Mouse (Mus musculus) neural tube, embryonic 14.5 days (tissue): ENCODE results near the gene Defb20. TPM values are rescaled to one million over a fixed set of nuclear protein-coding genes. Genes with fewer than 3 reads are reported as not detected.

ENCODE experiments used
- ATAC-seq: fragments of 200-750 bp; cut with Nextera tagmentation; 2 replicates; pipeline ENCODE4 v1.8.0; 2017; ENCODE audit warnings: low read depth, mild to moderate bottlenecking, moderate TSS enrichment, moderate library complexity
- H3K27ac ChIP-seq: fragments of 300-500 bp; sonication (generic); 2 replicates; pipeline ENCODE4 v1.5.1; 2014; ENCODE audit warnings: low read depth, mild to moderate bottlenecking, control low read depth, low read length, moderate library complexity, mixed read lengths
- H3K27me3 ChIP-seq: fragments of 300-500 bp; sonication (generic); 2 replicates; pipeline ENCODE4 v1.6.1; 2014; ENCODE audit warnings: low read length; ENCODE audit not compliant: control insufficient read depth, insufficient read depth
- H3K36me3 ChIP-seq: fragments of 300-500 bp; sonication (generic); 2 replicates; pipeline ENCODE4 v1.6.1; 2014; ENCODE audit warnings: low read length, mixed read lengths; ENCODE audit not compliant: control insufficient read depth, insufficient read depth
- H3K4me1 ChIP-seq: fragments of 300-500 bp; sonication (generic); 2 replicates; pipeline ENCODE4 v1.6.1; 2014; ENCODE audit warnings: low read length; ENCODE audit not compliant: control insufficient read depth, insufficient read depth
- H3K4me2 ChIP-seq: fragments of 300-500 bp; sonication (generic); 2 replicates; pipeline ENCODE4 v1.6.1; 2014; ENCODE audit warnings: mild to moderate bottlenecking, low read depth, low read length, control low read depth
- H3K4me3 ChIP-seq: fragments of 300-500 bp; sonication (generic); 2 replicates; pipeline ENCODE4 v1.5.1; 2014; ENCODE audit warnings: low read depth, low read length, control low read depth, mixed read lengths
- H3K9ac ChIP-seq: fragments of 300-500 bp; sonication (generic); replicated peaks from 2 replicates; pipeline ENCODE4 v1.6.1; 2014; ENCODE audit warnings: low read depth, mild to moderate bottlenecking, control low read depth, low read length, mixed read lengths
- H3K9me3 ChIP-seq: fragments of 300-500 bp; sonication (generic); 2 replicates; pipeline ENCODE4 v1.6.1; 2016; ENCODE audit warnings: low read length; ENCODE audit not compliant: control insufficient read depth
- WGBS: fragments of 180-500 bp; shearing (Covaris S2); extraction: QIAGEN DNeasy Blood & Tissue Kit; methylation state at CpG from one replicate; pipeline ENCODE4 v1.1.7; 2014; 5-methylcytosine and 5-hydroxymethylcytosine counted together
- polyA plus RNA-seq: library from polyadenylated mRNA; unstranded; fragments of >200 nt; fragmentation: Nextera tagmentation; extraction: Ambion mirVana; gene quantifications from 2 replicates; pipeline ENCODE4 v1.2.1, GENCODE M21; 2014

Defb20 gene
- polyA plus RNA-seq, 1 experiment from 2014 or later = not detected

DNA sequence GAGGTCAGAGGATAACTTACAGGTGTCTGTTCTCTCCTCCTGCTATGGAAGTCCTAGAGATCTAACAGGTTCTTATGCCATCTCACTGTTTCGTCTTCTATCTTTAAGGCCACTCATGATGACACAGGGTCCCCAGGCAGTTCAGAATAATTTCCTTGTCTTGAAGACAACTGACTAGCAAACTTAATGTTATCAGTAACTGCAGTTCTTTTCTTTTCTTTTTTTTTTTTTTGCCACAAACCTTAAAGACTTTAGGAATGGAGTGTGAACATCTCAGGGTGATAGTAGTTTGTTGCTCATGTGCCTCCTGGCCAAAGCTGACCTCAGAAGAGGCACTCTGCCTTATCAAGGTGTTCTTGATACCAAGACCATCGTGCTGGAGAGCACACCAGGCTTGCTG is 30.2 kb upstream of the Defb20 start:
- H3K36me3 ChIP-seq = no peaks in the 10 kb centered on the region
- no peaks in the 10 kb centered on the region for H3K27me3 ChIP-seq
- H3K4me3 ChIP-seq = no peak overlapping the region
- no peak overlapping the region for H3K4me2 ChIP-seq
- no peaks in the 10 kb centered on the region for H3K9me3 ChIP-seq
- ATAC-seq = no peak
- H3K9ac ChIP-seq = no peak overlapping the region
- no peaks in the 10 kb centered on the region for H3K4me1 ChIP-seq
- WGBS = 67% methylated on average over 2 of the region's 2 CpGs
- H3K27ac ChIP-seq = no peak overlapping the region

DNA sequence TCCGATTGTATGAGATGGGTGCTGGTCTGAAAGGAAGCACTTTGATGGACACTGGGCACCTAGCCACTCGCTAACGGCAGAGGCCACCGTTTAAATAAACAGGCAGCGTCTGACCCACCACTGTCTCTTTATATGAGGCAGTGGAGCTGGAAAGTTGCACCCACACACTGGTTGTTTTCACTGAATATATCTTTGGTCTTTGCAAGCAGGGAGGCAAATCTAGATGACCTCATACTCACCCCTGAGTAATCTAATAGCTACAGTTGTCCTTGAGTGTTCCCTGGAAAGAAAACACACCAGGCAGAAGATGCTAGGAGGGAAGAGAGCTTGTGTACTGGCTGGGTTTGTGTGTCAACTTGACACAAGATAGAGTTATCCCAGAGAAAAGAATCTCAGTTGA is 29.4 kb upstream of the Defb20 start:
- Histone ChIP-seq H3K9me3 (no peaks in the 10 kb centered on the region), H3K27me3 (no peaks in the 10 kb centered on the region), H3K4me3 (no peak overlapping the region), H3K4me1 (no peaks in the 10 kb centered on the region), H3K4me2 (no peak overlapping the region), H3K27ac (no peak overlapping the region), H3K9ac (no peak overlapping the region), H3K36me3 (no peaks in the 10 kb centered on the region)
- WGBS = 50% methylated on average over 5 of the region's 5 CpGs
- ATAC-seq = no peak

DNA sequence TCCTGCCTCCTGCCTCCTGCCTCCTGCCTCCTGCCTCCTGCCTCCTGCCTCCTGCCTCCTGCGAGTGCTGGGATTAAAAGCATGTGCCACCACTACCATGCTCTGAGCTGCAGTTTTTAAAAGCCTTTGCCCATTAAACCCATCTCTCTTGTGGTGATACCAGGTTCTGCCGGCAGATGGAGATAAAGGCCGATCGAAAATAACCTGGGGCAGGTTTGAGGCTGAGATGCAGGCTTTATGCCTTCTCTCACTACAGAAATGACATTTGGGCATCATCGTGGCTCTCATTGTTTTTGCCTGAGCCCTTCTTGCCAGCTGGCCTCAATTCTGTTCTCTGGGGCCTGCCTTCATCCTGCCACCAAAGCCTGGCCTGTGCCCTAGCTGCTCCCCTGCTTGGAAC is 26.6 kb upstream of the Defb20 start:
- WGBS = 1% methylated on average over 5 of the region's 5 CpGs
- H3K4me1 ChIP-seq = no peaks in the 10 kb centered on the region
- H3K27me3 ChIP-seq = no peaks in the 10 kb centered on the region
- ATAC-seq = no peak
- H3K36me3 ChIP-seq = no peaks in the 10 kb centered on the region
- H3K9ac ChIP-seq = no peak overlapping the region
- H3K4me2 ChIP-seq = no peak overlapping the region
- no peak overlapping the region for H3K4me3 ChIP-seq
- no peaks in the 10 kb centered on the region for H3K9me3 ChIP-seq
- no peak overlapping the region for H3K27ac ChIP-seq

DNA sequence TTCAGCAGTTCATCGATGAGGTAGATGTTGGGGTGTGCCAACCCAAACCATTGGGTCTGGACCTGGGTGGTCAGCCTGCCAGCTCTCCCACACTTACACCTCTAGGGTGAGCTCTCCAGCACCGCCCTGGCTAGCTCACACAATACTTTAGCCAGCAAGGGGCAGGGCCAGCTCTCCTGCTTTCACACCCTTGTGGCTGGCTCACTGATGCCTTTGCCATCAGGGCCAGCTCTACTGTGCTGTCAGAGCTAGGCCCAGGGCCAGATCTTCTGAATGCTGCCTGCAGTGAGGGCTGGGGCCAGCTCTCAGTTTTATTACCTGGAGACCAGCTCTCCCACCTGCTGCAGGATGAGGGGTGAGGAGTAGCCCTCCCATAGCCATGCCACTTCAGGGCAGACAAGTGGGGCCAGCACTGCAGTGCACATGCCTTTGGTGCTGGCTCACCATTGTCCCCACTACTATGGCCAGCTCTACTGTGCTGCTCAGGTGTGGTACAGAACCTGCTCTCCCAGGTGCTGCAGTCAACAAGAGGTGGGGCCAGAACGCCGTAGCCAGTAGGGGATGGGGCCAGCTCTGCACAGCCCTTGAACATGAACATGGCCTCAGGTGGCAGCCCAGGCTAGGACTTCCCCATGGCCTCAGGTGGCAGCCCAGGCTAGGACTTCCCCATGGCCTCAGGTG is 24.6 kb upstream of the Defb20 start:
- Histone ChIP-seq H3K4me1 (no peaks in the 10 kb centered on the region), H3K9me3 (no peaks in the 10 kb centered on the region), H3K27me3 (no peaks in the 10 kb centered on the region), H3K4me3 (no peak overlapping the region), H3K36me3 (no peaks in the 10 kb centered on the region), H3K27ac (no peak overlapping the region), H3K9ac (no peak overlapping the region), H3K4me2 (no peak overlapping the region)
- WGBS = 75% methylated on average over 4 of the region's 4 CpGs
- ATAC-seq = no peak

DNA sequence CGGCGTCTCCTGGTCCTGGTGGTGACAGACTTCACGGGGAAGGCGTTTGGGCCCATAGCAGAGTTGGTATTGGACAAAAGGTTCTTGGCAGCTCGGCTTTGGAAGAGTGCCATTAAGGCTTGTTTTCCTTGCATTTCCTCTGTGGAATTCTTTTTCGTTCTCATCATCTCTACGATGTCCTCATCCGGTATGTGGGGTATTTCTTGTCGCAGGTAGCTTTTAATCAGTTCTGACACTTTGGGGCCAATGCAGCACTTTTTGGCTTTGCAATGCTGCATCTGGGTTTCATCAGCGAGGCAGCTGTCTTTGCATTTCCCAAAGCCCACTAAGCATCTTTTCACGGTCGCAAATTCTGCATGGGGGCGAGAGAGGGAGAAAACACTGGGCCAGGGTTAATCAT is 17.6 kb upstream of the Defb20 start:
- ATAC-seq = no peak
- 56% methylated on average over 13 of the region's 13 CpGs for WGBS
- Histone ChIP-seq H3K9ac (no peak overlapping the region), H3K27ac (no peak overlapping the region), H3K27me3 (no peaks in the 10 kb centered on the region), H3K4me2 (no peak overlapping the region), H3K36me3 (no peaks in the 10 kb centered on the region), H3K4me3 (no peak overlapping the region), H3K4me1 (no peaks in the 10 kb centered on the region), H3K9me3 (no peaks in the 10 kb centered on the region)

DNA sequence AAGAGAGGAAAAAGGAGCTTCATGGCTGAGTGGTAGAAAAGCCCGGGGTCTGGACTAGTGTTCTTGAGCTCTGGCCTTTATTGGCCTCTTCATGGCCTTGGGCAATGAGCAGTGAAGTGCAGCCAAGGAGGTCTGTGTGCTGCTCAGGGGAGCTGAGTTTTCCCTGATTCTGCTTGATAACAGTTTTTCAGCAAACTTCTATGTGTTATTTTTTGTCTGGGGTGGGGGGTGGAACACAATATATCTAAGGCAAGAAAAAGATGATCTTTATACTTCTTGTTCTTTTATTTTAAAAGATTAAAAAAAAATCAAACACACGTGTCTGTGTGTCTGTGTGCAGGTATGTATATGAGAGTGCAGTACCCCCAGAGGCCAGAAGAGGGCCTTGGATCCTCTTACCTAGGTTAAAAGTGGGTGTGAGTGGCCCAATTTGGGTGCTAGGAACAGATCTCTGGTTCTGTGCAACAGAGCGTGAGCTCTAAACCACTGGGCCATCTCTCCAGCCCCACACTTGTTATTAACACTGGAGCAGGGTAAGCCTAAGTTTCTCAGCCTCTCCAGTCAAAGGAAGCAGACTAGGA is 12.2 kb upstream of the Defb20 start, which contains the start of gene Defb23:
Defb23 (minus strand) TSS at position 51 of the 581 bp plus-strand sequence.
- H3K9ac ChIP-seq = no peak within 1 kb of the TSS
- no peak within 1 kb of the TSS for H3K4me2 ChIP-seq
- no peak within 1 kb of the TSS for H3K27ac ChIP-seq
- ATAC-seq = no peak
- no peaks in the 10 kb centered on the region for H3K4me1 ChIP-seq
- no peaks in the 10 kb centered on the region for H3K27me3 ChIP-seq
- no peak within 1 kb of the TSS for H3K4me3 ChIP-seq
- H3K36me3 ChIP-seq = no peaks in the 10 kb centered on the region
- no peaks in the 10 kb centered on the region for H3K9me3 ChIP-seq
- 90% methylated on average over 3 of the region's 3 CpGs for WGBS

DNA sequence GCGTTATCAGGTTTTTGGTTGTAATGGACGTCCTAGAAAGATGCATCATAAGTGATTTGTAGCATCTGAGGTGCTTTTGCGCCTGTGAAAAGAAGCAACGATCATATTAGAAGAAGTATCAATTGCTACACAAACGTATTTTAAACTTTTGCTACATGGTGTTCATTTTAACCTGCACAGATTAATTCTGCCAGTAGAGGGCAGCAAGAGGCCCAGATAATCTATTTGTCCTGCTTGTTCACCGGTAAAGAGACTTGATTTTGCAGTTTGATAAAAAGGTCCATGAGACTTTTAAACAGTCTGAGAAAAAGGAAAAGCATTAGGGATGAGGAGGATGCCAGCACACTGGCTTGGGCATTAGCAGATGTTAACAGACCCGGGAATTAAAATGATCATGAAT is 5.9 kb upstream of the Defb20 start:
- no peak overlapping the region for H3K9ac ChIP-seq
- no peak for ATAC-seq
- H3K4me1 ChIP-seq = no peaks in the 10 kb centered on the region
- no peak overlapping the region for H3K4me2 ChIP-seq
- H3K36me3 ChIP-seq = no peaks in the 10 kb centered on the region
- WGBS = 36% methylated on average over 7 of the region's 7 CpGs
- H3K27me3 ChIP-seq = no peaks in the 10 kb centered on the region
- H3K9me3 ChIP-seq = no peaks in the 10 kb centered on the region
- H3K4me3 ChIP-seq = no peak overlapping the region
- H3K27ac ChIP-seq = no peak overlapping the region

DNA sequence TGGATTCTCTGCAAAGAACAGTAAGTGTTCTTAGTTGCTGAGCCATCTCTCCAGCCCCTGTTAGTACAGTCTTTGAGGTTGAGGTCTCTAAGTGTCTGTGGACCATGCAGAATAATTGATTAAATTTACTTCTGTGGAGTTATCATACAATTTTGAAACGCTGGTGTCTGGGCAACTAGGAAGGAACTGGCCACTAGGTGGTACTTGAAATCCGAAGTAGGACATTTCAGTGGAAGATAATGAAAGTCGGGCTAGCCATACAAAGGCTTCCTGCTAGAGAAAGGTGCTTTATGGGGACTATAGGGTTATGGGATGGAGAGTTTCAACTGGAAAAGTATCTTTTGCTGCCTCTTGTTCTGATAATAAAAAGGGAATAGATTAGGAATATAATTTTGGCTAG is 4.4 kb upstream of the Defb20 start:
- Histone ChIP-seq H3K9me3 (no peaks in the 10 kb centered on the region), H3K27ac (no peak overlapping the region), H3K4me1 (no peaks in the 10 kb centered on the region), H3K36me3 (no peaks in the 10 kb centered on the region), H3K4me3 (no peak overlapping the region), H3K27me3 (no peaks in the 10 kb centered on the region), H3K9ac (no peak overlapping the region), H3K4me2 (no peak overlapping the region)
- 27% methylated on average over 3 of the region's 3 CpGs for WGBS
- no peak for ATAC-seq

DNA sequence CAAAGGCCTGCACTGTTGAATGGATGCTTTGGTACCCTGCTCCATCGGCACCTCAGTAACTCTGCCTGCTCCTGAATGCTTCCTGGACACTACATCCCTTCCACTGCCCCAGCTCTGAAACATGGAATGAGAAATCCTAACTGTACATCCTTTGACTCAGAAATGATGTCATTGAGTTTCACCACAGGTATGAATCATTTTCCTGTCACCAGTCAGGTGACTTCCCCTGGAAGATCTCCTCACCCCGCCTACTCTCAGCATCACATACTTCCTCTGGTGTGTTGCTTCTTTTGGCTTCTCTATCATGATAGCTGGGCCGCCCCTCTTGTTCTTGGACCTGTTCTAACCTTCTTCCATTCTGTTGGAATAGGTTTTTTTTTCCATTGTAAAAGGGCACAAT is 4.0 kb downstream of the Defb20 start:
- ATAC-seq = no peak
- Histone ChIP-seq H3K36me3 (no peaks in the 10 kb centered on the region), H3K9ac (no peak overlapping the region), H3K4me3 (no peak overlapping the region), H3K9me3 (no peaks in the 10 kb centered on the region), H3K27me3 (no peaks in the 10 kb centered on the region), H3K4me2 (no peak overlapping the region), H3K4me1 (no peaks in the 10 kb centered on the region), H3K27ac (no peak overlapping the region)
- WGBS = 93% methylated on average over 3 of the region's 3 CpGs
